Mouse (Mus musculus) kidney, adult 2 months (tissue): ENCODE measurements around the gene Opa1. TPM values are rescaled to one million over a fixed set of nuclear protein-coding genes. Genes with fewer than 3 reads are reported as not detected.

Experiments
- DNase-seq: peaks from one replicate; pipeline ENCODE4 v3.0.0; 2021
- H3K27ac ChIP-seq: fragments of 200-500 bp; 2 replicates; pipeline ENCODE4 v1.5.1; 2012; ENCODE audit warnings: low read depth, low read length, control low read depth, inconsistent platforms; ENCODE audit not compliant: insufficient read depth
- H3K27me3 ChIP-seq: fragments of 200-500 bp; replicated peaks from 2 replicates; pipeline ENCODE4 v1.6.1; 2012; ENCODE audit warnings: mild to moderate bottlenecking, moderate library complexity, low read length, inconsistent platforms; ENCODE audit not compliant: control insufficient read depth, insufficient read depth
- H3K36me3 ChIP-seq: fragments of 200-500 bp; 2 replicates; pipeline ENCODE4 v1.6.1; 2012; ENCODE audit warnings: mild to moderate bottlenecking, moderate library complexity, low read length, inconsistent platforms; ENCODE audit not compliant: control insufficient read depth, insufficient read depth
- H3K4me1 ChIP-seq: fragments of 200-500 bp; 2 replicates; pipeline ENCODE4 v1.6.1; 2011; ENCODE audit warnings: low read length; ENCODE audit not compliant: control insufficient read depth, insufficient read depth
- H3K4me3 ChIP-seq: fragments of 200-500 bp; 2 replicates; pipeline ENCODE4 v1.5.1; 2011; ENCODE audit warnings: mild to moderate bottlenecking, low read depth, low read length, control low read depth; ENCODE audit not compliant: insufficient read depth
- CTCF ChIP-seq: fragments of 200-500 bp; conservative IDR thresholded peaks from 2 replicates; pipeline ENCODE4 v1.5.1; 2011; ENCODE audit warnings: low read depth, mild to moderate bottlenecking, control low read depth, low read length, moderate library complexity, mixed read lengths; ENCODE audit not compliant: insufficient read depth, insufficient read length
- POLR2A ChIP-seq: fragments of 200-500 bp; IDR thresholded peaks from one replicate; pipeline ENCODE4 v1.6.1; 2011; ENCODE audit warnings: low read depth, low read length, control low read depth
- WGBS: fragments of 180-500 bp; shearing (Covaris S2); methylation state at CpG from one replicate; pipeline ENCODE4 v1.1.7; 2018; 5-methylcytosine and 5-hydroxymethylcytosine counted together
- polyA plus RNA-seq: library from polyadenylated mRNA; depleted of rRNA; stranded (reverse); fragments of >200 nt; gene quantifications from 2 replicates; pipeline ENCODE4 v1.2.3, GENCODE M21; 2012; rRNA removed

The Opa1 gene
- polyA plus RNA-seq, result 19.1 and 19.4 TPM in 2 replicates

DNA sequence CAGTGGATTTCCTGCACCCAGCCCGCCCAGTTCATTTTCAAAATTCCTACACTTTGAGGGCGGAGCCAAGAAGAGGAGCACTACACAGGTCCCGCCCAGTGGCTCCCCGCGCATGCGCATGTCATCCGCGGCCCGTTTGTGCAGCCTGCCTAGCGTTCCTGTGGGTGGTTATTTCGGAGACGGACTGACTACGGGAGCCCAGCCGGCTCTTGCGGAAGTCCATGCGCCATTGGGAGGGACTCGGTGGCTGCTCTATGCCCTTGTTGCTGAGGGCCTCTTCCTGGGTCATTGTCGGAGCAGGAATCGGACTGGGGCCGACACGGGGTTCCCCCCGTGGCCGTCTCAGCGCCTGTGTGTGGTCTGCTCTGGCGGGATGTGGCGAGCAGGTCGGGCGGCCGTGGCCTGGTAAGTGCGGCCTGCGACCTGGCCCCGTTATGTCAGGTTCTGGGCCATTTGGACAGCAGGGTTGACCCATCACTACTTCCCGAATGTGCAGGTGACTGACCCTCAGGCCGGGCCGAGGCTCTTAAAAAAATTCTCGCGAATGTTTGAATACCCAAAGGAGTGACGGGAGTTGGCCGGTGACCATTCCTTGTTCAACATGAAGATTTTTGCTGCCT lies at the start of gene Opa1:
Gene Opa1, plus strand, starts transcription at position 168 of the 620 bp plus-strand sequence.
- Histone ChIP-seq H3K27ac (peak within 1 kb of the TSS; percentile 29; the same call in 1 of the 2 replicates), H3K36me3 (no peaks in the 10 kb centered on the region), H3K4me1 (peaks cover 4% of the 10 kb centered on the region; the same call in 1 of the 2 replicates), H3K27me3 (no peaks in the 10 kb centered on the region), H3K4me3 (peak within 1 kb of the TSS; percentile 79)
- DNase-seq, result peak; percentile 99
- TF ChIP-seq CTCF (no peak), POLR2A (no peak)
- WGBS, result under 1% methylated on average over 39 of the region's 39 CpGs

DNA sequence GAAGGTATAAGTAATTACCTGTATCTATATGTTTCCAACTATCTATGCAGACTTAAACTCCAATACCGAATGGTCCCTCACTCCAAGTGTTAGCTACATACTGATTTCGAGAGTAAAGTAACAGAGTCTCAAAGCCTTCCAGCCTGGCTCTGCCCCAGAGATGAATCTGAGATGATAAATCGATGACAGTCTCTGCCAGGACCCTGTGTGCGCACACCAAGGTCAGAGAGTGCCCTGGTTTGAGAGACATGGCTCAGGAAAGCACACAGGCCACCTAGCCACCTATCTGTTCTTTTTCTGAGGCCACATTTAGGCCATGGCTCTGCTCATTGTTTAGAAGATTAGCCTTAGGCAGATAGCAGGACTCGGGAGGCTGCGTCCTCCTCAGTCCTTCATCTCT lies 45.5 kb upstream of the Opa1 start:
- TF ChIP-seq POLR2A, result no peak
- no peak for TF ChIP-seq CTCF
- DNase-seq, result no peak
- 76% methylated on average over 6 of the region's 6 CpGs for WGBS
- no peaks in the 10 kb centered on the region for H3K27me3 ChIP-seq
- no peaks in the 10 kb centered on the region for H3K36me3 ChIP-seq
- H3K27ac ChIP-seq, result no peak overlapping the region
- no peaks in the 10 kb centered on the region for H3K4me1 ChIP-seq
- no peak overlapping the region for H3K4me3 ChIP-seq

DNA sequence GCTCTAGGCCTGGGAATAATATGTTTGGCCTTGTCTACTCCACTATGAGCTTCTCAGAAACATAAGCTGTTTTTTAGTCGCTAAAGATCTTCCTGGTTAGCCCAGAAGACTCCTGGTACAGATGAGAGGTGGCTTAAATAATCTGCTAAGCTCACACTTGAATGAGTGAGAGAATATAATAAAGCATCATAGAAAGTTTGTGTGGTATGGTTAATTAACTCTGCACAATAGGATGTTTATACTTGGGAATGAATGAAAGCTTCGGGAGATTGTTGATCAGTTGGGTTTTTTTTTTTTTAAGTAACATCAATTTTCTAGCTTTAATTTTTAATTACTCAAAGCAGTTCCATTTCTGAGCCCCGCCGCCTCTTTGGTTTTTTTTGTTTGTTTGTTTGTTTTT lies 43.3 kb upstream of the Opa1 start:
- no peaks in the 10 kb centered on the region for H3K36me3 ChIP-seq
- TF ChIP-seq CTCF (no peak), POLR2A (no peak)
- no peak overlapping the region for H3K4me3 ChIP-seq
- H3K27ac ChIP-seq, result no peak overlapping the region
- H3K27me3 ChIP-seq, result no peaks in the 10 kb centered on the region
- H3K4me1 ChIP-seq, result no peaks in the 10 kb centered on the region
- DNase-seq, result no peak
- WGBS, result 89% methylated on average over 4 of the region's 4 CpGs

DNA sequence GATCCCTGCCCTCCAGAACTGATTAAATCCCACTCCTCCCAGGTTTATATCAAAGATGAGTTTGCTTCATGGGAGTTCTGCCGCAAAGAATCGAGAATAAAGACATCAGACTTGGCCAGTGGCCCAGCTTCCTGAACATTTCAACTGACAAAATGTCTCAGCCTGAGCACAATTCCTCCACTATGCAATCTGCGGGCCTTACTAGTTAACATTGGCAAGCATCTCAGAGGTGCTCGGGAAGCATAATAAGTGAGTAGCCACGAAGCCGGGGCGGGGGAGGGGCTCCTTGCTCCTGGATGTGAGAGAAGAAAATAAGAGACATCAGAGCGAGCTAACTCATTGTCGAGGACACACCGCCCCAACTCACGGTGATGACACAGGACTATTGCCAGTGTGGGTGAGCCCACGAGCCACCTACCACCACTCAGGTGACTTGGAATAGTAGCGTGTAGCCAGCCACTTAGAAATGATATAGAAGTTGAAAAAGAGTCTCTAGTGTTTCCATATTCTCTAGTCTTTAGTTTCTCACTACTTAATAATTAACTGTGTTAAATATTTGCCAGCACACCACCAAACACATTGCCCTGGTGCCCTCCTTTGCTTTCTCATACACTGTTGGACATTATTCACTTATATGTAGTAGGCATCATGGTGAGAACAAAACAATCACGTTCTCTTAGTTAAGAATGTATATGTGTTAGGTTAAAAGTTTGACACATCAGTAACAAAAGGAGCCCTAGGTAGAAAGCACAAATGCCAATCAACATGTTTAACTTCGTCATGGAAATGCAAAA lies 42.5 kb upstream of the Opa1 start:
- Histone ChIP-seq H3K4me1 (no peaks in the 10 kb centered on the region; the same call in 1 of the 2 replicates), H3K4me3 (no peak overlapping the region; the same call in 1 of the 2 replicates), H3K27me3 (no peaks in the 10 kb centered on the region), H3K27ac (no peak overlapping the region), H3K36me3 (no peaks in the 10 kb centered on the region)
- peak; percentile 32 for DNase-seq
- no peak for TF ChIP-seq POLR2A
- no peak for TF ChIP-seq CTCF
- 33% methylated on average over 15 of the region's 15 CpGs for WGBS

DNA sequence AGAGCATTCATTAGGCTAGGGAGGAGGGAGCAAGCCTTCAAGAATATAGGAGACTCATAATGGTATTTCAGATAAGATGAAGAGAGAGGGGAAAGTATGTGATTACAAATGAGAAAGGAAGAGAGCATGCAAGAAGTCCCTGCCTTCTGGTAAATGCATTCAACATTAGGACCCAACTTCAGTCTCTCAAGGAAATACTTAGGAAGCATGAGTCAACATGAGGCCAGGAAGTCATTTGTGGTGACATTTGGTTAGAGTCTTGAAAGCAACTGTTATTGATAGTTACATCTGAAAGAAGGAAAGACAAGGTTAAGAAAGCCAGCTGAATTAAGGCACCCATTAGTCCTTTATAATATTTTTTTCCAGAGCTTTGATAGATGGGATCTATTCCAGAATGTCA lies 39.2 kb upstream of the Opa1 start:
- no peak for TF ChIP-seq CTCF
- TF ChIP-seq POLR2A, result no peak
- H3K36me3 ChIP-seq, result no peaks in the 10 kb centered on the region

DNA sequence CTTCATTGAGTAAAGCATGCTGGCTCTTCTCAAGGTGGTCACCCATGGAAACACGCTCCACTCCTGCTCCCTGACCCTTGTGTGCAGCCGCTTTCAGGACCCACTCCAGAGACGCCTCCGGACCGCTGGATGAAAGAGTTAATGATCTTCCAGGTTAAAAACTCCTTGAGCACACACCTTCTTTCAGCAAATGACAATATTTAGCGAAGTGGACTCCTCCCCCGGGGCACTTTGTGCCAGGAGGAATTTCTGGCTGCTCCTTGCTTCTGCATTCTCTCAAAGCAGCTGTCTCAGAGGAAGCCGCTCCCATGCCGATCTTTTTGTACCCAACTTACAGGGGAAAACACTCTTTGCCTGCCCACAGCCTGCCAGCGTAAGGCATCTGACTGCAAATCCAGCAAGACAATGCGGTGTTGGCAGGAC lies 37.9 kb upstream of the Opa1 start:
- TF ChIP-seq CTCF, result no peak
- Histone ChIP-seq H3K27me3 (no peaks in the 10 kb centered on the region; the same call in 1 of the 2 replicates), H3K4me3 (no peak overlapping the region), H3K36me3 (no peaks in the 10 kb centered on the region), H3K4me1 (no peaks in the 10 kb centered on the region; the same call in 1 of the 2 replicates), H3K27ac (no peak overlapping the region)
- WGBS, result 41% methylated on average over 11 of the region's 11 CpGs
- peak; percentile 81 for DNase-seq

More for the DNA sequence above, 39.2 kb upstream of the Opa1 start:
- no peaks in the 10 kb centered on the region; the same call in 1 of the 2 replicates for H3K4me1 ChIP-seq
- no peak for DNase-seq
- no peak overlapping the region for H3K4me3 ChIP-seq
- no peak overlapping the region for H3K27ac ChIP-seq
- H3K27me3 ChIP-seq, result no peaks in the 10 kb centered on the region; the same call in 1 of the 2 replicates

DNA sequence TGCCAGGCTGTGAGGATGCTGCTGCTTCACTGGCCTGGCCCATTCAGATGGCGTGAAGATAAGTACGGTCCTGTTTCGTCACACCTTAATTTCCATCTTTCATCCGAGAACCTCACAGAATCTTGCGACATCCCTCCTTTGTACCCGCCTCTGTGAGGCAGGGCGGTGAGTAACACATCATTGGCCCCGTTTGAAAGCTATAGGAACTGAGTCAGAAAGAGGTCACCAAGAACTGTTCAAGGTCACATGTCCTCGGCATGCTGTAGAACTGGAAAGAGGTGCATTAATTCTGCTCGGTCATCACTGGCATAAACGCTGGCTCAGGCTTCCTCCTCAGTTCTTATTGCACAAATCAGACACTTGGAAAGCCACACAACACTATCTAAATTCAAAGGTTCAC lies 34.3 kb upstream of the Opa1 start, which contains the start of gene Atp13a4:
Gene Atp13a4, minus strand, starts transcription at position 36 of the 400 bp plus-strand sequence.
- 75% methylated on average over 11 of the region's 11 CpGs for WGBS

More for the DNA sequence above, 34.3 kb upstream of the Opa1 start, which contains the start of gene Atp13a4:
- no peak within 1 kb of the TSS for H3K27ac ChIP-seq
- H3K36me3 ChIP-seq, result no peaks in the 10 kb centered on the region
- DNase-seq, result no peak
- no peaks in the 10 kb centered on the region; the same call in 1 of the 2 replicates for H3K4me1 ChIP-seq
- no peaks in the 10 kb centered on the region; the same call in 1 of the 2 replicates for H3K27me3 ChIP-seq
- no peak within 1 kb of the TSS for H3K4me3 ChIP-seq
- TF ChIP-seq POLR2A (no peak), CTCF (no peak)
